Mouse (Mus musculus): Measurements from ENCODE around the gene Rsph10b.

Gene Rsph10b

DNA sequence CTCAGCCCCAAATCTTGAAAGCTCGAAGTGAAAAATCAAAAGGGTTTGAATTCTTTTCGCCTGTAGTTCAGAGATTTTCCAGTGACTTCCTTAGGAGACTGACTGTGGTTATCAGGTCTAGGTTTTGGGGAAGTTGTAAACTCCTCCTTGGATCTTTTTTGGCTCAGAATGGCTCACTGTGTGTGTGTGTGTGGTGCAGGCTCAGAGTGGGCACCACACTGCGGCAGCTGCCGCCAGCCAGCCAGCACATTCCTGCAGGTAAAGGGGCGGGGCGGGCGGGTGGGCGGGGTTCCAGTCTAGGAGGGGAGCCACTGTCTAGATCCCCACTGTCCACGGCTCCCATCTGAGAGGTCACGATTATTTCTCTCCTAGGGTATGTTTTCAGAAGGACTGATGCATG lies 8.8 kb downstream of the Rsph10b start:
- DNase-seq = no peak

DNA sequence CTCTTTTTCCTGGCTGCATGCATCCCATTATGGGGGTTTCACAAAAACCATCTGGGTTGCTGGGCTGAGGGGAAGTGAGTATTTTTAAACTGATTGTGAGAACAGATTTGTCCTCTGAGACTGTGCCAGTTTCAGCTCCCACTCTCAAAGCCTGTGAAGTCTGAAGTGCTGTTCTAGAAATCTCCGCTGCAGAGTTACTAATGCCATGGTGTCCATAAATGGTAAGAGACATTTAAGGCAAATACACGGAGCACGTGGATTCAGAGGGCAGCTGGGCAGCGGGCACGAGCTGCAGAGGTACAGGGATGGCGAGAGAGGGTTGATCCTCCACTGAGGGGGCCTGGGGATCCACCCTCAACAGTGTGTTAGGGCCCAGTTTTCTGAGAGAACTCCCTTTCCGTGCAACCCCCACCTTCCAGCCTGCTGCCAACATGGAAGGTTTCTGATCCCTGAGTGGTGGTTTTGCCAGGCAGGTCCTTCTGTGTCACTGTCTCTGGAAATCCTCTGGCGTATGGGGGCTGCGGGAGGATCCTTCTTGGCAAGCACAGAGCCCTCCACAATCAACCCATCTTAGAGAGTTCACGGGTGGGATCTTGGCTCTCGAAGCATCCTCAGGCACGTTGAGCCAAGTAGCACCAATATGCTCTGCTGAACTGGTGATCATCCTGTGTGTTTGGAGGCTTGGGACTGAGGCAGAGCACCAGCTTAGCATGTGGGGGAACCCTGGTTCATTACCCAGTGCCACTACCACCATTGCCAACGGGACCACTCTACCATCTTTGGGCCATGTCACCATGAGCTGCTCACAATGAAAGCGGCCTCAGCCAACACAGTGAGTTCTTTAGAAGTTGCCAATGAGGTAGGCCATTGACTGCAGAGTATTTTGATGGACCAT lies 10.6 kb downstream of the Rsph10b start:
- DNase-seq = no peak

- DNase-seq = no peak
Observed at GRCm38 (mm10) chr5:143948361-143948760, 15.5 kb downstream of the Rsph10b start.

- DNase-seq = no peak
Observed at GRCm38 (mm10) chr5:143950016-143950415, 17.2 kb downstream of the Rsph10b start.

DNA sequence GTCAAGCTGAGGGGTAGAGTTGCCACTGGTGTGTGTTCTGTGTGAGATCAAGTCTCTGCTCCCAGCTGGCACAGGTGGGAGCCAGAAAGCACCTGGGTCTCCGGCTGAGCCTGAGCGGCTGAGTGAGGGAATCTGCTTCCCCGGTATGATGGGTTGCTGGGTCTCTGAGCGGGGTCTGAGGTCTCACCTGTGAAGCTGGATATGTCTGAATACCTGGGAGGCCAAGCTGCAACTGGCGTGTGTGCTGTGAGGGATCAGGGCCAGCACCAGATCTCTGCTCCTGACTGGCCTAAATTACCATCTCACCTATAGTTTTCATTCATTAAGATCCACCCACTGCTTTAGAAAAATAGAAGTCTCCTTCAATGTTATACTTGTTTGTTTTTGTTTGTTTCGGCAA lies 24.3 kb downstream of the Rsph10b start:
- DNase-seq = no peak

DNA sequence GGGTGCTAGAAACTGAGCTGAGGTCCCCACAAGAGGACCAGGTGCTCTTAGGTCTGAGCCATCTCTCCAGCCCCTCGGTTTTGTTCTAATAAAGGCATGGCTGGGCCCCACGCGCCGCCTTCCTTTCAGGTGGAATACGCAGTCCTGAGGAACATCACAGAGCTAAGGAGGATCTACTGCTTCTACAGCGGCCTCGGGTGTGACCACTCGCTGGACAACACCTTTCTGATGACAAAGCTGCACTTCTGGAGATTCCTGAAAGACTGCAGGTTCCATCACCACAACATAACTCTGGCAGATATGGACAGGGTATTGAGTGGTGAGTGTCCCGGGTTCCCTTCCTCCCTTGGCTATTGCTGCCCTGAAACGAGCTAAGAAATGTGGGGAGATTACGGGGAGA lies 26.7 kb downstream of the Rsph10b start:
- DNase-seq = no peak

- DNase-seq = no peak
Observed at GRCm38 (mm10) chr5:143961176-143961575, 28.3 kb downstream of the Rsph10b start.

- no peak for DNase-seq
Observed at GRCm38 (mm10) chr5:143965586-143966345, 32.9 kb downstream of the Rsph10b start.

- DNase-seq = no peak
Observed at GRCm38 (mm10) chr5:143966671-143967070, 33.8 kb downstream of the Rsph10b start.

DNA sequence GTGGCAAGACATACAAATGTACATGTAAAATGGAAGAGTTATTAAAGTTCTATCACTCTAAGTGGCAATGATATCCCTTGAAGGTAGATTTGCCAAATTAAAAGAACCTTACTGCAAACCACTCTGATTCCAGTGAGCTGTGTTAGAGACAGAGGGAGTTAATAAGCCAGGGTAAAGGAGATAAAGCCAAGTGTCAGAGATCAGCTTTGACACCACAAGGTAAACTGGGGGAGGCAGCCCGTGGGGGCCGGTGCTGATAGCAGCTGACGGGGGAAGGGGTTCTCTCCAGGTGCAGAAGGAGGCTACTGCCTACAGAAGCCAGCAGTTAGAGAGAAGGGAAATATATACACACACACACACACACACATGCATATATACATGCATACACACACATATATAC lies 39.8 kb downstream of the Rsph10b start:
- no peak for DNase-seq

GRCm38 (mm10) chr5:143974931-143975630 lies 42.2 kb downstream of the Rsph10b start:
- peak; percentile 75 for DNase-seq

- no peak for DNase-seq
Observed at GRCm38 (mm10) chr5:143975631-143975933, 42.7 kb downstream of the Rsph10b start.

GRCm38 (mm10) chr5:143976232-143976631 lies 43.4 kb downstream of the Rsph10b start:
- DNase-seq = no peak

- DNase-seq = no peak
Observed at GRCm38 (mm10) chr5:143976726-143977431, 44.0 kb downstream of the Rsph10b start.

DNA sequence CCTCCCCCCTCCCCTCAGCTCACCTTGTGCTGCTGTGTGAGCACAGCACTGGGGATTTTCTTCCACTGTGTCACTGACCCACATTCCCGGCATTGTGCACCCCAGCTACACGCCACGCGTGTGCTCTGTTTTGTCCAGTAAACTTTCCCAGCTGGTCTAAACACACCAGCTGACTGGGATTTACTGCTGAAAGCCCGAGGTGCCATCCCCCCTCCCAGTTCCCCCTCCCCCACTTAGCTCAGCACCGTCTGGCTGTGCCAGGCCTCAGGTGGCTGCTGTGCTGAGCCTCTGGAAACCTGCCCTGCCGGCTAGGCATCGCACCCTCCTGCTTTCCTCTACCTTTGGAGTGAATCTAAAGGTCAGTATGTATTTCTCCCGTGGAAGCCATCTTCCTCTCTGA lies 48.0 kb downstream of the Rsph10b start:
- DNase-seq = no peak

GRCm38 (mm10) chr5:143982361-143982760 lies 49.5 kb downstream of the Rsph10b start:
- DNase-seq = no peak

- no peak for DNase-seq
Observed at GRCm38 (mm10) chr5:143985381-143985780, 52.5 kb downstream of the Rsph10b start.

GRCm38 (mm10) chr5:143987596-143987995 lies 54.8 kb downstream of the Rsph10b start:
- no peak for DNase-seq

DNA sequence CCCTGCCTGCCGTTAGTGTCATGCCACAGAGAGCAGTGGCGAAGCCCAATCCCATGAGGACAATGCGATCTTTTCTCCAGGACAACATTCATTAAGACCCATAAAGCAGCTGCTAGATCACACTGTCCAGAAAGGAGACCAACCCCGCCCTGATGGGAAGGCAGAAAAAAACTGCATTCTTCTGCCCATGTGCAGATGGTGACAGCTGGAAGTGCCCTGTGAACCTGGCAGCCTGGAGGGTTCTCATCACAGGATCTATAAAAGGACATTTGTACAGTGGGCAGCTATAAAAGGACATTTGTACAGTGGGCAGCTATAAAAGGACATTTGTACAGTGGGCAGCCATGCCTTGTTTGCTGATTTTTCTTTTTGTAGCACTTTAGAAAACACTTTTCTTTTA lies 56.2 kb downstream of the Rsph10b start:
- no peak for DNase-seq

GRCm38 (mm10) chr5:143990086-143990485 lies 57.3 kb downstream of the Rsph10b start:
- DNase-seq = no peak

GRCm38 (mm10) chr5:143992661-143993060 lies 59.8 kb downstream of the Rsph10b start:
- DNase-seq = peak; percentile 69

DNA sequence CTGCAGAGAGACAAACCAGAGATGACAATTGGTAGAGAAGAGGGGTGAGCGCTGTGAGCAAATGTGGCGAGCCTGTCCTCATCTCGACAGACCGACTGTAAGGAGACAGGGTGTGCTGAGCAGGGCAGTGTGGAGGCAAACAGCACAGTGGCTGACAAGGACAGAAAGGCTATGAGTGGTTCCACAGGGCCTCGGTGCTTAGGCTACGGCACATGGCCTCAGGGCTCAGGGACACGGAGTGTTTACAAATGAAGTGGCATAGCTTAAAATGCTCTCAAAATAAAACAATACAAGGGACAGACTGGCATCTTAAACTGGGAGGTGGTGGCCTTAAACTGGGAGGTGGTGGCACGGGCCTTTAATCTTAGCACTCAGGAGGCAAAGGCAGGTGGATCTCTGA lies 60.4 kb downstream of the Rsph10b start:
- peak; percentile 14 for DNase-seq

- DNase-seq = no peak
Observed at GRCm38 (mm10) chr5:143993849-143994248, 61.0 kb downstream of the Rsph10b start.

Data from lung, postnatal 14 days (tissue).